Mouse (Mus musculus) lung, adult 2 months (tissue): ENCODE results near the gene Mrtfb. TPM values are rescaled to one million over a fixed set of nuclear protein-coding genes. Genes with fewer than 3 reads are reported as not detected.
"Not testable (repeated sequence)": the region's sequence is repeated elsewhere in the genome, so short reads cannot be mapped to it uniquely, and the experiment has no call there.

ENCODE experiments used
- DNase-seq: peaks from one replicate; pipeline ENCODE4 v3.0.0; 2022
- H3K4me1 ChIP-seq: fragments of 200-500 bp; 2 replicates; pipeline ENCODE4 v1.6.1; 2011; ENCODE audit warnings: low read length; ENCODE audit not compliant: control insufficient read depth, insufficient read depth
- H3K4me3 ChIP-seq: fragments of 200-500 bp; replicated peaks from 2 replicates; pipeline ENCODE3; 2011; ENCODE audit warnings: low read depth, mild to moderate bottlenecking, control low read depth, low read length; ENCODE audit errors: extremely low read depth
- CTCF ChIP-seq: fragments of 200-500 bp; IDR thresholded peaks from 2 replicates; pipeline ENCODE4 v1.5.1; 2011; ENCODE audit warnings: mild to moderate bottlenecking, low read length, control low read depth; ENCODE audit not compliant: insufficient read depth
- POLR2A ChIP-seq: fragments of 200-500 bp; IDR thresholded peaks from 2 replicates; pipeline ENCODE4 v1.6.1; 2011; ENCODE audit warnings: low read depth, mild to moderate bottlenecking, control low read depth, low read length, borderline replicate concordance; ENCODE audit errors: extremely low read depth
- WGBS: fragments of 180-500 bp; shearing (Covaris S2); methylation state at CpG from one replicate; pipeline ENCODE4 v1.1.7; 2018; 5-methylcytosine and 5-hydroxymethylcytosine counted together
- polyA plus RNA-seq: library from polyadenylated mRNA; depleted of rRNA; stranded (reverse); fragments of >200 nt; gene quantifications from 2 replicates; pipeline ENCODE4 v1.2.3, GENCODE M21; 2012

The Mrtfb gene
- polyA plus RNA-seq, 1 experiment = 15.8 TPM

DNA sequence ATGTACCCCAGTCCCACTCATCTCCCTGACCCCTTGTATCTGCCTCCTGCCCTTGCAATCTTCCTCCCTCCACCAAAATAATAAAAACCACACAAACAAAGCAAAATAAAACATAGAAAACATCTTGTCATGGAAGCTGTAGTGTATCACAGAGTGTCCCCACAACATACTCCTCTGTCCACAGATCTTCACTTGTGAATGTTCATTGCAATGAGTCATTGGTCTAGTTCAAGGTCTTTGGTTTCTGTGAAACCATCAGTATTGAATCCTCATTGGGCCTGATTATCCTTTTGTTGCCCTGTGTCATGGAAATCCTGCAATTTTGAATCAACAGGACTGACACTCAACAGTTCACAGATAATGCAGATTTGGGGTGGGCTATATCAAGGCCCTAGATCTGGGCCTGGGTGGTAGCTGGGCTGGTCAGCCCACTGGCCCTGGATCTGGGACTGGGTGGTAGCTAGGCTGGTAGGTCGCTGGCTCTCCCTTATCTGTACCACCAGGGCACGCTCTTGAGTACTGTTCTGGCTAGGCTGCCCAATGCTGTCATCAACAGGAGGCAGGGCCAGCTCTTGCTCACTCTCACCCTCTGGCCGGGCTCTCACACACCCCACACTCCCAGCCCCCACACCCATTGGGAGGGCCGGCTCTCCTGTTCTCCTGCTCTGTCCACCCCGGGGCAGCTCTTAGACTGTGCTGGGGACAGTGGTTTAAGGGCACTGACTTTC lies 80.4 kb downstream of the Mrtfb start:
- Histone ChIP-seq H3K4me1 (peaks cover 21% of the 10 kb centered on the region), H3K4me3 (no peak overlapping the region)
- DNase-seq = no peak
- WGBS = 54% methylated on average over 5 of the region's 5 CpGs
- TF ChIP-seq POLR2A (no peak), CTCF (peak; percentile 60)

DNA sequence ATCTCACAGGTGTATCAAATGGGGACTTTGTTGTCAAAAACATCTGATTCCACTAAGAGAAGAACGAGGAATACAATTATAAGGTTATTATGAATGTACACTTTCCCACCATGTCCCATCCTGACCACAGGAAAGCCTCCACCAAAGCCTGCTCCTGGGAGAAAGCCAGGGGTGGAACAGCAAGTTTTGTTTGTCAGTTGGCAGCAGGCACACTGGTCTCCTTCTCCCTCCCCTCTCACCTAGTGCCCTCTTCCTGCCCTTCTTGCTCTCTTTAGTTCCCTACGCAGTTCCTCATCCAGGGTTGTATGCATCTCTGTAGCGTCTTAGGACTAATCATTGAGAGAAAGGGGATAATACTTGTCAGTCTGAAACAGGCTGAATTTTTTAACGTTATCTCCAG lies 81.8 kb downstream of the Mrtfb start:
- DNase-seq = peak; percentile 41
- H3K4me3 ChIP-seq = no peak overlapping the region
- 26% methylated on average over 4 of the region's 4 CpGs for WGBS
- TF ChIP-seq POLR2A = no peak
- no peak for TF ChIP-seq CTCF
- peaks cover 18% of the 10 kb centered on the region for H3K4me1 ChIP-seq

DNA sequence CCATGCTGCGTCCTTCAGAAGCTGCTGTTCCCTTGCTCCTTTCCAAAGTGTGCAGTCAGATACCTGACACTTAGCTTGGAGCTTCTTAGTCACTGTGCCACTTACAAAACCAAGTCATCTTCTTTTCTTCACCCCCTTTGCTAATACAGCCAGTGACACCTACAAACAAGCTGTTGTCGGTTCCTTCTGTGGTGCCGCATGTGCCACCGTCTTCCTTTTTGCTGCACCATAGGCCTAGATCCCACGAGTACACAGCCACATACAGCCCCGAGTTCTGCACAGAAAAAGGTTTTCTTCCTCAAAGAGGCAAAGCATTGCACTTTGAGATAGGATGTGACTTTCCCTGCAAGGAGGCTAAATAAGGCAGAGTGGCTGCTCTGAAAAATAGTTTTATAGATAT lies 83.2 kb downstream of the Mrtfb start:
- TF ChIP-seq POLR2A = no peak
- no peak for DNase-seq
- WGBS = 92% methylated on average over 6 of the region's 6 CpGs
- Histone ChIP-seq H3K4me3 (no peak overlapping the region), H3K4me1 (peaks cover 18% of the 10 kb centered on the region)

DNA sequence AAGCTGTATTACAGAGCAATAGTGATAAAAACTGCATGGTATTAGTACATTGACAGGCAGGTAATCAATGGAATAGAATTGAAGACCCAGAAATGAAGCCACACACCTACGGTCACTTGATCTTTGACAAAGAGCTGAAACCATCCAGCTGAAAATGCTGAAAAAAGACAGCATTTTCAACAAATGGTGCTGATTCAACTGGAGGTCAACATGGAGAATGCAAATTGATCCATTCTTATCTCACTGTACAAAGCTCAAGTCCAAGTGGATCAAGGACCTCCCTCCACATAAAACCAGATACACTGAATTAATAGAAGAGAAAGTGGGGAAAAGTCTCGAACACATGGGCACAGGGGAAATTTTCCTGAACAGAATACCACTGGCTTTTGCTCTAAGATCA lies 89.5 kb downstream of the Mrtfb start:
- DNase-seq, H3K4me3 ChIP-seq, H3K4me1 ChIP-seq: not testable (repeated sequence)
- WGBS = 95% methylated on average over 2 of the region's 2 CpGs

DNA sequence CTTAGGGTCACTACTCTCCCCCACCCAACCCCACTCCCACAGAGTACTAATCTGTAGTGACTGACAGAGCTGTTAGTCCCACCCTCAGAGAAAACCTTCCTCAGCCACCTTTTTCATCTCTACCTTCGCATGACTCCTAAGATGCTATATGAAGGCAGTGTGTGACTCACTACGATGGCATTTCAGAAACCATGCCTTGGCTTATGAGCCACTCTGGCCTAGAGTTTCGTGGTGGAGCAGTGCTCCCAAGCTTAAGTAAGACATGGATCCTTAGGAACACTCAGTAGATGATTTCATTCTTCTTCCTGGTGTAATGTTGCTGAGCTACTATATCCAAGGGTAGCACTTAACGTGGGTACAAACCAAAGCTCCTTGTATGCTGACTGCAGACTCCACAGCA lies 94.4 kb downstream of the Mrtfb start:
- WGBS = 68% methylated on average over 4 of the region's 4 CpGs
- H3K4me3 ChIP-seq = no peak overlapping the region
- DNase-seq = no peak
- H3K4me1 ChIP-seq = no peaks in the 10 kb centered on the region
- no peak for TF ChIP-seq POLR2A
- no peak for TF ChIP-seq CTCF

DNA sequence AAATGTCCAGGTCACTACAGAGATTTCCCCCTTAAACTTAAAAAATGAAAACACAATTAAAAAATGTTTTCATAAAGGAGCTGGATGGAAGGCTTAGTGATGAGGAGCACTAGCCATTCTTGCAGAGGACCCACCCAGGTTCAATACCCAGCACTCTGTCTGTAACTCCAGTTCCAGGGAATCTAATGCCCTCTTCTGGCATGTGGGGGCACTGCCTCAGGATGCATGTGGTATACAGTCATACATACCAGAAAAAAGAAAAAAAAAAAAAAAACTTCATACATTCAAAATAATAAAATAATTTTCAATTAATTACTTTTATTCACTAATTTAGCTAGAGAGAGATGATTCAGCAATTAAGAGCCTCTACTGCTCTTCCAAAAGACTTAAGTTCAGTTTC lies 95.0 kb downstream of the Mrtfb start:
- TF ChIP-seq CTCF = peak; percentile 41
- no peak for TF ChIP-seq POLR2A
- Histone ChIP-seq H3K4me3 (no peak overlapping the region), H3K4me1 (no peaks in the 10 kb centered on the region)
- no peak for DNase-seq

DNA sequence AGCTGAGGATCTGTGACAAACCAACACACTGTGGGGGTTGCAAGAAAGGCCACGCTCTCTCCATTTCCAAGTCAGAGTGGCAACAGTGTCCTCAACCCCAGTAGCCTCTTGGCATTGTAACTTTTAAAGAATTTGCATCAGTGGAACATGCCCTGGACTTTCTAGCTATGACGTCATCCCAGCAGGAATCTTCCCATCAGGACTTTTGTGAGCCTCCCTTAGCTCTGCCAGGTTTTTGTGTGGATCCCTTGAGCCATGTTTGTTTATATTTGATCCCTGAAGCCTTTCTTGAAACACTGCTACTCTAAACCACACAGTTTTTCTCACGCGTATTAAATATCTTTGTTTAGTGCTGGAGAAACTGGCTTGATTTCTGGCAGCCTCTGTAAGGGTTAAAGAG lies 97.6 kb downstream of the Mrtfb start:
- no peak for DNase-seq
- H3K4me1 ChIP-seq = peaks cover 8% of the 10 kb centered on the region
- 44% methylated on average over 4 of the region's 4 CpGs for WGBS
- no peak for TF ChIP-seq POLR2A
- no peak overlapping the region for H3K4me3 ChIP-seq

DNA sequence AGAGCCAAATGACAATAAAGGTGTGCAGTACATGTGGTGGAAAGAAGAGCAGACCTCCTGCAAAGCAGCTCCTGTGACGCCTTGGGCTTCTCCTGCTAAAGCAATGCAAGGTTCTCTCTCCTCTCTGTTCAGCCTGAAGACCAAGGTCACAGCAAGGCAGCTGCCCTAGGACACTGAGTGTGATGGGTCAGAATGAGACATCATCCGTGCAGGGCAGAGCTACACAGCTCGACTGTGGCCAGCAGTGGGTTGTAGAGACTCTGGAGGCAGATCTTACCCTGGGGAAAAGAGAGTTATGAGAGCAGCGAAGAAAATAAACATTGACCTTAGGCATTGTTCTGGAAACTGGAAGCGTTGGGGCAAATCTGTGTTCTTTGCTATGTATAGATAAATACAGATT lies 98.2 kb downstream of the Mrtfb start:
- H3K4me1 ChIP-seq = peaks cover 8% of the 10 kb centered on the region
- no peak for DNase-seq
- 64% methylated on average over 5 of the region's 5 CpGs for WGBS
- H3K4me3 ChIP-seq = no peak overlapping the region
- TF ChIP-seq POLR2A = no peak
- no peak for TF ChIP-seq CTCF

DNA sequence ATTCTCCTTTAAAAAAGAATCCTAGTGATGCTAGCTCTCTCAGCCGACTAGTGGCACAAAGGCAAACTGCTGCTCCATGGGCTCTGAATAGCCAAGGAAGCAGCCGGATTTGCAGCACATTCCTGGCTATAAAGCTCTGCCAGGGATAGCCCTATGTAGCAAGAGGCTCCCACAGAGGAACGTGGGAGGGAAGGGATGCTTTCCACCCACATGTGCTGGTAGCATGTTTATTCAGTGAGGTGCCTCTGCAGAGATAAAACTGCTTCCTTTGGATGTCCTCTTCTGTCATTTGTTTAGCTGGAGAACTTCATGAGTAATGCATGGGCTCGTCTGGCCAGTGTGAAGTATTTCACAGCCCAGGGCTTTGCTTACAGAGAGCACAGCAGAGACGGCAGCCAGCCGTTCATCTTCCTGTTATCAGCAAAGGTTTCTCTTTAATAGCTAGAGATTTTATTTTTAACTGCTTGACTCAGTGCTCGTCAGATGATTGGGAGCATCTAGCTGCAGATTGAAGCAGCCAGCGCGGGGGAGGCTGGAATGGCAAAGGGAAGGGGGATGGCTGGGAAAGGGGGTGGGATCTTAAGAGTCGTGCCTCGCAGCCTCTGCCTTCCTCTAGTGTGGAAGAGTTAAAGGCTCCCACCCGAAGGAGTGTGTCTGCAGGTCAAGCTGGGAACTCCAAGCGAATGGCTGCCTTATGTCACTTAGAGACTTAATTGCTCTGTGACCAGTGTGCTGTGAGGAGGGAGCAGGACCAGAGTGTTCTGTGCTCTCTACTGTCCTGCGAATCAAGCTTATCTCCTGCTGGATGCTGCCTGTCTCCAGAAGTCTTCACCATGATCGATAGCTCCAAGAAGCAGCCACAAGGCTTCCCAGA lies 101.8 kb downstream of the Mrtfb start:
- Histone ChIP-seq H3K4me1 (peaks cover 12% of the 10 kb centered on the region), H3K4me3 (peak overlapping the region; percentile 18)
- 20% methylated on average over 15 of the region's 15 CpGs for WGBS
- DNase-seq = peak; percentile 51
- TF ChIP-seq CTCF = peak; percentile 70
- no peak for TF ChIP-seq POLR2A

DNA sequence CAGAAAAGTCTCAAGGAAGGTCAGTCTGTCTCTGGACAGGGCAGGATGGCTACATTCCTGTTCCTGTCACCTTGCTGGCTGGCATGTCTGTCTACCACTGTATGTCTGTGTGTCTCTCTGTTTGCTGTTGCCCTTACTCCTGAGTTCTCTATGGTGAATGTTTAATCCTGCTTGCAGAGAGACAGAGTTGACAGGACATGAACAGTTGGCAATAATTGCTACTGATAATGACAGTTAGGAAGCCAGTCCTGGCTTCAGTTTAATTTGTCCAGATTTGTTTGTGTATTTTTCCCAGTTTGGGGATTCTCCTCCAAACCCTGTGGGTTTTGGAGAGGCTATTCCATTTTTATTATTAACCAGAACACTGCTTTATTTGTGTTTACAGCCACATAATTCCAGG lies 102.5 kb downstream of the Mrtfb start:
- no peak for TF ChIP-seq POLR2A
- Histone ChIP-seq H3K4me1 (peaks cover 12% of the 10 kb centered on the region), H3K4me3 (peak overlapping the region; percentile 12)
- DNase-seq = no peak

DNA sequence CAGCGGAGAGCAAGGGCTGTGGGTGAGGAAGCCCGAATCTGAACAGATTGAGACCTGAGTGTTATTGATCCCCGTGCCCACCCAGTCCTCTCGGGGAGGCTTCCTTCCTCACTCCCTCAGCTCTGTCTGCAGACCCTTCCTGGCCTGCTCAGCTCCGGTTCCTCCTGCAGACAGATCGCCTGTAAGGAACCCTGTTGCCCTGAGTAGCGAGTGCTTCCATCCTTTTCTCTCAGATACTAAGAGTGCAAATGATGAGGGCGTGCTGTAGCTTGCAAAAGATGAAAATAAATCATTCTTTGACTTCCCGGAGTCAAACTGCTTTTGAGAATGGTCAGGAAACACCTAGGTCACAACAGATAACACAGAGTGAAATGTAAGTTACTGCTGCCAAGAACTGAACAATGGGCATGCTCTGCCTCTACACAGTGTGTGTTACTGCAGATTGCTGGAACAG lies 103.2 kb downstream of the Mrtfb start:
- H3K4me1 ChIP-seq = peaks cover 12% of the 10 kb centered on the region
- DNase-seq = no peak
- WGBS = 38% methylated on average over 9 of the region's 9 CpGs
- peak overlapping the region; percentile 15 for H3K4me3 ChIP-seq
- TF ChIP-seq POLR2A (no peak), CTCF (no peak)
